Mouse (Mus musculus) mouse trophoblast stem cell (cell line): ENCODE results near the gene Rnase9.

Experiments
- in situ Hi-C, 2 experiments: fragments of 300-500 bp; cut with MseI, MboI; formaldehyde crosslinking; loops; 2 replicates in 1 of 2; 3 replicates in 1 of 2; pipeline ENCODE4 v1.15.1; 2025

Rnase9 gene

GRCm38 (mm10) chr14:51041769-51042168 lies at the start of gene Rnase9:
Gene Rnase9 (minus strand): TSS chr14:51041869.
- in situ Hi-C loops = no loop called here

- in situ Hi-C loops = loop anchor here in 1 of 2 experiments (10.0 kb wide), 1 partner anchor 285 kb away; the partner anchor contains the start of genes Ccnb1ip1 and Parp2
Observed at GRCm38 (mm10) chr14:51090077-51090781, 48.6 kb upstream of the Rnase9 start.

GRCm38 (mm10) chr14:51089674-51090076 lies 48.0 kb upstream of the Rnase9 start:
- in situ Hi-C loops = loop anchor here in 1 of 2 experiments (10.0 kb wide), 1 partner anchor 285 kb away; the partner anchor contains the start of genes Ccnb1ip1 and Parp2

- in situ Hi-C loops = no loop called here
Observed at GRCm38 (mm10) chr14:51088970-51089673, 47.5 kb upstream of the Rnase9 start.

GRCm38 (mm10) chr14:51088166-51088969 lies 46.7 kb upstream of the Rnase9 start:
- in situ Hi-C loops = no loop called here

GRCm38 (mm10) chr14:51087762-51088161 lies 46.1 kb upstream of the Rnase9 start:
- in situ Hi-C loops = no loop called here

GRCm38 (mm10) chr14:51085911-51086310 lies 44.2 kb upstream of the Rnase9 start:
- in situ Hi-C loops = no loop called here

GRCm38 (mm10) chr14:51085086-51085485 lies 43.4 kb upstream of the Rnase9 start:
- in situ Hi-C loops = no loop called here

- in situ Hi-C loops = no loop called here
Observed at GRCm38 (mm10) chr14:51083805-51084204, 42.1 kb upstream of the Rnase9 start.

- in situ Hi-C loops = no loop called here
Observed at GRCm38 (mm10) chr14:51082599-51083581, 41.2 kb upstream of the Rnase9 start.

- in situ Hi-C loops = no loop called here
Observed at GRCm38 (mm10) chr14:51081035-51081434, 39.4 kb upstream of the Rnase9 start.

- in situ Hi-C loops = no loop called here
Observed at GRCm38 (mm10) chr14:51079180-51079579, 37.5 kb upstream of the Rnase9 start.

GRCm38 (mm10) chr14:51074335-51074734 lies 32.7 kb upstream of the Rnase9 start, which contains the start of gene Olfr750:
Gene Olfr750 (minus strand): TSS chr14:51074435.
- in situ Hi-C loops = no loop called here

GRCm38 (mm10) chr14:51069617-51070016 lies 27.9 kb upstream of the Rnase9 start:
- in situ Hi-C loops = loop anchor here in 1 of 2 experiments (10.0 kb wide), 1 partner anchor 255 kb away; no protein-coding TSS in a partner anchor

- in situ Hi-C loops = loop anchor here in 1 of 2 experiments (10.0 kb wide), 1 partner anchor 254 kb away; no protein-coding TSS in a partner anchor
Observed at GRCm38 (mm10) chr14:51068956-51069355, 27.3 kb upstream of the Rnase9 start.

GRCm38 (mm10) chr14:51060761-51061160 lies 19.1 kb upstream of the Rnase9 start:
- in situ Hi-C loops = loop anchor here (5.0 to 10.0 kb wide), 2 partner anchors 33 to 246 kb away; no protein-coding TSS in a partner anchor

GRCm38 (mm10) chr14:51057401-51057831 lies 15.7 kb upstream of the Rnase9 start, which contains the start of gene Rnase12:
Gene Rnase12 (minus strand): TSS chr14:51057661.
- in situ Hi-C loops = no loop called here

GRCm38 (mm10) chr14:51054243-51055237 lies 12.9 kb upstream of the Rnase9 start:
- in situ Hi-C loops = no loop called here

- in situ Hi-C loops = no loop called here
Observed at GRCm38 (mm10) chr14:51053176-51053575, 11.5 kb upstream of the Rnase9 start.
